Mouse (Mus musculus) embryonic fibroblast, embryonic 13.5 days (primary cell): ENCODE data around the gene Adipoq.

Experiments used
- CTCF ChIP-seq: IDR thresholded peaks from 2 replicates; pipeline ENCODE4 v1.5.1; 2011; ENCODE audit warnings: mild to moderate bottlenecking, control low read depth, low read length, moderate library complexity, borderline replicate concordance; ENCODE audit not compliant: insufficient read depth
- POLR2A ChIP-seq: IDR thresholded peaks from 2 replicates; pipeline ENCODE4 v1.6.1; 2011; ENCODE audit warnings: low read depth, mild to moderate bottlenecking, control low read depth, low read length, moderate library complexity

DNA sequence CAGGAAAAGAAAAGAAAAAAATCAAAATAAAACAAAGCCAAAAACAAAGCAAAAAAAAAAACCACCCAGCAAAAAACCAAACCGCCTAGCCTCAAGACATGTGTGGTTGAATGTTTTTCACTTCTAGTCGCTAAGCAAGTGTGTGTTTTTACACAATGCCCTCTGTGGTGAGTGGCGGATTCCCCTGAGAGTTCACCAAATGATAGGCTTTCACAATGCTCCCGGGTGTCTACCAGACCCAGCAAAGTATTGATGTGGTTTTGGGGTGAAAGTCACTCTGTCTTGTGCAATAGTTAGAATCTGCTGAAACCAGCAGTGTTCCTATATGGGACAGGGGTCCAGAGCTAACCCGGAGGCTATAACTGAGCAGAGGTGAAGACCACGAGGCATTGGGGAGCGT is 2.0 kb upstream of the Adipoq start:
- no peak for TF ChIP-seq POLR2A
- no peak for TF ChIP-seq CTCF
